Mouse (Mus musculus) lung, postnatal 0 days (tissue): ENCODE data around the gene Os9.
A peak's percentile ranks its signal among the peaks of the same experiment; 100 is the strongest.

Experiments
- CTCF ChIP-seq: IDR thresholded peaks from 2 replicates; pipeline ENCODE4 v1.5.1; 2016; ENCODE audit warnings: antibody characterized with exemption, mild to moderate bottlenecking
- EP300 ChIP-seq: IDR thresholded peaks from 2 replicates; pipeline ENCODE4 v1.6.1; 2016; ENCODE audit warnings: antibody characterized with exemption, mild to moderate bottlenecking, control low read depth

- TF ChIP-seq EP300: no peak
- 0 out of 2 replicates have a peak, but pooled peaks have one; percentile 14 for TF ChIP-seq CTCF
Measured at GRCm38 (mm10) chr10:127054646-127055045, 66.3 kb downstream of the Os9 start.
